Mouse (Mus musculus): ENCODE results near the gene Slc38a9.

DNA sequence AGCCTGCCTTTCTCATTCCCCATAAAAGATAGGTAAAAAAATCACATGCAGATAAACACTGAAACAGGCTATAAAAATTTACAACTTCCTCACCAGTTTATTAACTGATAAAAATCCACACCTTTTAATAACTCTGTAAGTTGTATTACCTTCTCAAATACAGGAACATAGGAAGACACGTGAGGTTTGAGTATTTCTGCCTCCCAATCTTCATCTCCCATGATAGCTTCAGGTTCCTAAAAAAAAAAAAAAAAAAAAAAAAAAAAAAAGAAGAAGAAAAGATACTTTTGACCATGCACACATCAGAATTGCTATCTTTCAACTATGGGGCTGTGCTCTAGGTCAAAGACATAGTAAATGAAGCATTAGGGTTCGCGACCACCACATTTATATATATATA is 9.4 kb upstream of the Slc38a9 start:
- TF ChIP-seq GATA1 (IDR thresholded peaks at IDR 0.05; ENCODE audit: borderline replicate concordance, low read length) (no peak), FLI1 (IDR thresholded peaks at IDR 0.05; ENCODE audit: low read length) (no peak)

Data from megakaryocyte, embryonic 14.5 days (primary cell).